Mouse (Mus musculus) heart, embryonic 15.5 days (tissue): Measurements from ENCODE around the gene Slc6a6. TPM values are rescaled to one million over a fixed set of nuclear protein-coding genes. Genes with fewer than 3 reads are reported as not detected.

Experiments
- ATAC-seq: fragments of 200-750 bp; cut with Nextera tagmentation; replicated peaks from 2 replicates; pipeline ENCODE4 v1.8.0; 2017; ENCODE audit warnings: low read depth, moderate TSS enrichment; ENCODE audit not compliant: insufficient number of reproducible peaks, insufficient read depth, low FRiP score
- H3K27ac ChIP-seq: fragments of 300-500 bp; sonication (generic); 2 replicates; pipeline ENCODE4 v1.5.1; 2015; ENCODE audit warnings: mild to moderate bottlenecking, inconsistent platforms
- H3K27me3 ChIP-seq: fragments of 300-500 bp; sonication (generic); 2 replicates; pipeline ENCODE4 v1.6.1; 2015; ENCODE audit warnings: inconsistent platforms
- H3K36me3 ChIP-seq: fragments of 300-500 bp; sonication (generic); 2 replicates; pipeline ENCODE4 v1.6.1; 2015; ENCODE audit warnings: mild to moderate bottlenecking, inconsistent platforms
- H3K4me1 ChIP-seq: fragments of 300-500 bp; sonication (generic); replicated peaks from 2 replicates; pipeline ENCODE4 v1.6.1; 2015; ENCODE audit warnings: inconsistent platforms
- H3K4me2 ChIP-seq: fragments of 300-500 bp; sonication (generic); 2 replicates; pipeline ENCODE4 v1.6.1; 2015; ENCODE audit warnings: inconsistent platforms, mild to moderate bottlenecking, moderate library complexity
- H3K4me3 ChIP-seq: fragments of 300-500 bp; sonication (generic); 2 replicates; pipeline ENCODE4 v1.5.1; 2015; ENCODE audit warnings: mild to moderate bottlenecking, inconsistent platforms
- H3K9ac ChIP-seq: fragments of 300-500 bp; sonication (generic); 2 replicates; pipeline ENCODE4 v1.6.1; 2015; ENCODE audit warnings: mild to moderate bottlenecking, inconsistent platforms
- H3K9me3 ChIP-seq: fragments of 300-500 bp; sonication (generic); replicated peaks from 2 replicates; pipeline ENCODE4 v1.6.1; 2016; ENCODE audit warnings: inconsistent platforms
- WGBS: fragments of 180-500 bp; shearing (Covaris S2); methylation state at CpG from one replicate; pipeline ENCODE4 v1.1.7; 2015; ENCODE audit warnings: mixed read lengths; 5-methylcytosine and 5-hydroxymethylcytosine counted together
- polyA plus RNA-seq: library from polyadenylated mRNA; unstranded; fragments of >200 nt; fragmentation: Nextera tagmentation; extraction: Ambion mirVana; gene quantifications from 2 replicates; pipeline ENCODE4 v1.2.1, GENCODE M21; 2015

Slc6a6 gene
- polyA plus RNA-seq, 1 experiment from 2014 or later: 72.5 TPM

DNA sequence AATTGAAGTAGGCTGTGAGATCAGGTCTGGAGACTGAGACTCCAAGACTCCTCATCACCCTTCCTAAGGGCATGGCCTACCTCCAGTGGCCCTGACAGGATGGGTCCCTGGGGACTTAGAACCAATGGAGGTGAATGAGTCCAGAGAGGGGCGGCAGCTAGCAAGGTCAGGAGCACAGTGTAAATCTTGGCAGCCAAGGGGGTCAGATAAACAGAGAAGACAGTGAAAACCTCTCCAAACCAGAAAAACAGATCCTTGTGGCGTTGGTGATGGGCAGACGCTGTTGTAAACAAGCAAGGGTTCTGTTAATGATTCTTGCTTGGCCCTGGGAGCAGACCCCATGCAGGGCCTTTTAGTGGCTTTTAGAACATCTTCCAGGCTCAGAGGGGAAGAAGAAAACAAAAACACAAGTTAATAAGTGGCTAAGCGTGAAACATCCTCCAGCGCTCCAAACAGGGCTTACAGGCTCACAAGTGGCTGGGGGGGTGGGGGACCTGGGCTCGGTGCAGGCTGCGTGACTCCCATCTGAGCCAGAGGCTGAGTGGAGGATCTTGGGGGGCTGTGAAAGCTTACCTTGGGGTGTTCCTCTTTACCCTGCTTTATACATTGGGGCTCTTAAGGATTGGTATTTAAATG lies 62.2 kb downstream of the Slc6a6 start:
- Histone ChIP-seq H3K4me3 (no peak overlapping the region), H3K36me3 (peaks cover 42% of the 10 kb centered on the region), H3K27ac (no peak overlapping the region), H3K9me3 (no peaks in the 10 kb centered on the region), H3K4me2 (no peak overlapping the region), H3K4me1 (no peaks in the 10 kb centered on the region), H3K27me3 (no peaks in the 10 kb centered on the region), H3K9ac (no peak overlapping the region)
- 83% methylated on average over 7 of the region's 7 CpGs for WGBS
- ATAC-seq: no peak

DNA sequence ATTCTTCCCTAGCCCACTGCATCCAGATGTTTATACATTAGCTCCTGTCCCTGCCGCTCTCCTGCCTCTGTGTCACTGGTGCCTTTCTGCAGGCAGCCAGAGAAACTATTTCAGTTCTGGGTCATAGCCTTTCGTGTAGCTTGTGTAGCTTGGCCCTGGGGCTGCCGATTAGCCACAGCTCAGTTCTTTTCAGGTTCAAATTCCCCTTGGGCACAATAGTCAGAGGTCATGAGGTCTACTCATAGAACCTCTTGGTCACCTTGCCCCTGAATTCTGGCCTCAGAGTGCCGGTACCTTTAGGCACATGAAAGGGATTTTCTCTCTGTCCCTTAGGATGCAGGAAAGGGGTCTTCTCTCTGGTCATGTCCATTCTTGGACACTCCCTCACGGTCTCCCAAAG lies 62.9 kb downstream of the Slc6a6 start:
- H3K9me3 ChIP-seq: no peaks in the 10 kb centered on the region
- H3K9ac ChIP-seq: no peak overlapping the region
- H3K4me3 ChIP-seq: no peak overlapping the region
- no peaks in the 10 kb centered on the region for H3K27me3 ChIP-seq
- 86% methylated on average over 5 of the region's 5 CpGs for WGBS
- H3K27ac ChIP-seq: no peak overlapping the region
- H3K4me1 ChIP-seq: peaks cover 2% of the 10 kb centered on the region; the same call in 1 of the 2 replicates
- peaks cover 42% of the 10 kb centered on the region for H3K36me3 ChIP-seq
- no peak overlapping the region for H3K4me2 ChIP-seq
- no peak for ATAC-seq

DNA sequence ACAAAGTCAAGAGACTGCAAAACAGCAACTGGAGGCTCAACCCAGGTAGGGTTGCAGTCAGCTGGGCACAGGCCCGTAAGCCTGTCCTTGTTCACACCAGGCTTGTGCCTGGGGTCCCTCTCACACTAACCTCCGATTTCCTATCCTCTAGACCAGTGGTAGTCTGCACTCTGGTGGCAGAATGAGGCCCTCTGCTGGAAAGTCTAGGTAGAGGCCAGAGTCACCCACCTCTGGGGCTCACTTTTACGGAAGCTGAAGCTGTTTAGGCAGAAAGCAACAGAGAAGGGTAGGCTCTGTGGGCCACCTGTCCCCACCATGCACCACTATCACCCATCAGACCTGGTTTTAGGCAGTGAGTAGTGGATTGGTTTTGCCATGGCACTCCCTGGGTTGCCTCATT lies 67.1 kb downstream of the Slc6a6 start:
- no peak overlapping the region for H3K4me2 ChIP-seq
- H3K4me1 ChIP-seq: peaks cover 17% of the 10 kb centered on the region
- H3K27ac ChIP-seq: no peak overlapping the region
- no peaks in the 10 kb centered on the region for H3K9me3 ChIP-seq
- WGBS: 71% methylated on average over 3 of the region's 3 CpGs
- no peak for ATAC-seq
- H3K36me3 ChIP-seq: peaks cover 36% of the 10 kb centered on the region
- H3K9ac ChIP-seq: no peak overlapping the region
- no peak overlapping the region for H3K4me3 ChIP-seq
- H3K27me3 ChIP-seq: no peaks in the 10 kb centered on the region

DNA sequence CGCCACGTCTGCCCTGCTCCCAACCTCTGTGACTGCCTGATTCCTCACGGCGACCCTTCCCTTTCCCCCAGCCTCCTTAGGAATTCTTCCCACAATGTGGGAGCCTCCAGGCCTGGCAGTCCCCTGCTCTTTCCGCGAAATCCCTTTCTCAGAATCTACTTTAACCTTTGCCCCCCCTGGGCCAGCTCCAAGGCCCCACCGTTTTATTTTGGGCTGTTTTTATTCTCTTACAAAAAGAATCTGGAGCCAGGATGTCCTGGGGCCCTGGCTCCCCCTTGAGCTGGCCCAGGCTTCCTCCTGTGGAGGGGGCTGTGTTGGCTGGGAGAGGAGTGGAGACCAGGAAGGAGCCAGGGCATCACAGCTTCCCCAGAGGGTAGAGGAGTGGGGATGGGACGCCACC lies 69.0 kb downstream of the Slc6a6 start:
- H3K9me3 ChIP-seq: no peaks in the 10 kb centered on the region
- H3K36me3 ChIP-seq: peaks cover 34% of the 10 kb centered on the region
- peaks cover 17% of the 10 kb centered on the region for H3K4me1 ChIP-seq
- no peak overlapping the region for H3K4me3 ChIP-seq
- ATAC-seq: peak; percentile 63
- no peaks in the 10 kb centered on the region for H3K27me3 ChIP-seq
- 51% methylated on average over 8 of the region's 8 CpGs for WGBS
- no peak overlapping the region for H3K9ac ChIP-seq
- peak overlapping the region; percentile 35; the same call in 1 of the 2 replicates for H3K27ac ChIP-seq
- no peak overlapping the region for H3K4me2 ChIP-seq

DNA sequence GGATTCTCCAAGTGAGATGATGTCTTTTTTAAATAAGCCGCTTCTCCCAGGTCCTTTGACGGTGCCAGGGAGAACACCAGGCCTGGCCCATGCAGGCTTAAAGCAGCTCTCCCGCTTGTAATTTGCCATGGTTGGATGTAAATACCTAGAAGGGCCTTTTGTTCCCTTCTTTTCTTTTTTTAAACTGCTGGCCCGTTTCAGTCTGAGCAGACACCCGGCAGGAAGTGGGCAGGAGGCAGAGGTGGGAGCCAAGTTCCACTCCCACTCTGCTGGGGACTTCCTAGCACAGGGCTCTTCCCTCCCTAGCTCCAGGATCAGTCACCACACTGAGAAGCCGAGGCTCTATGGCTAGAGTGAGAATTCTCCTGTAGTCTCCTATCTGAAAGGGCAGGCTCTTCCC lies 70.2 kb downstream of the Slc6a6 start:
- Histone ChIP-seq H3K4me1 (peaks cover 17% of the 10 kb centered on the region), H3K9ac (no peak overlapping the region), H3K27ac (peak overlapping the region; percentile 35), H3K36me3 (peaks cover 26% of the 10 kb centered on the region), H3K4me3 (no peak overlapping the region), H3K9me3 (no peaks in the 10 kb centered on the region), H3K4me2 (no peak overlapping the region), H3K27me3 (no peaks in the 10 kb centered on the region)
- ATAC-seq: no peak
- 58% methylated on average over 6 of the region's 6 CpGs for WGBS

DNA sequence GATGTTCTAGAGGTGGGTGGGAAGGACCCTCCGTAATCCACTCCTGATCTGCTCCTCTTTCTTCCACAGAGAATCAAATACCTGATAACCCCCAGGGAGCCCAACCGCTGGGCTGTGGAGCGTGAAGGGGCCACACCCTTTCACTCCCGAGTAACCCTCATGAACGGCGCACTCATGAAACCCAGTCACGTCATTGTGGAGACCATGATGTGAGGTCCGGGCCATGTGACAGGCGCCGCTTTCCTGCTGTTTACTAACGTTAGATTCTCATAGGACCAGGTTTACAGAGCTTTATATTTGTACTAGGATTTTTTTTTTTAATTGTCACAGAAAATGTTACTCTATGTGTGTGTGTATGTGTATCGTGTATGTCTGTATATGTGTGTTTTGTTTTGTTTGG lies 71.0 kb downstream of the Slc6a6 start:
- Histone ChIP-seq H3K27me3 (no peaks in the 10 kb centered on the region), H3K4me2 (no peak overlapping the region), H3K4me1 (peaks cover 17% of the 10 kb centered on the region), H3K27ac (0 out of 2 replicates have a peak overlapping the region, but pooled peaks have one; percentile 35), H3K9ac (no peak overlapping the region), H3K9me3 (no peaks in the 10 kb centered on the region), H3K4me3 (no peak overlapping the region), H3K36me3 (peaks cover 27% of the 10 kb centered on the region)
- no peak for ATAC-seq
- 83% methylated on average over 12 of the region's 12 CpGs for WGBS

DNA sequence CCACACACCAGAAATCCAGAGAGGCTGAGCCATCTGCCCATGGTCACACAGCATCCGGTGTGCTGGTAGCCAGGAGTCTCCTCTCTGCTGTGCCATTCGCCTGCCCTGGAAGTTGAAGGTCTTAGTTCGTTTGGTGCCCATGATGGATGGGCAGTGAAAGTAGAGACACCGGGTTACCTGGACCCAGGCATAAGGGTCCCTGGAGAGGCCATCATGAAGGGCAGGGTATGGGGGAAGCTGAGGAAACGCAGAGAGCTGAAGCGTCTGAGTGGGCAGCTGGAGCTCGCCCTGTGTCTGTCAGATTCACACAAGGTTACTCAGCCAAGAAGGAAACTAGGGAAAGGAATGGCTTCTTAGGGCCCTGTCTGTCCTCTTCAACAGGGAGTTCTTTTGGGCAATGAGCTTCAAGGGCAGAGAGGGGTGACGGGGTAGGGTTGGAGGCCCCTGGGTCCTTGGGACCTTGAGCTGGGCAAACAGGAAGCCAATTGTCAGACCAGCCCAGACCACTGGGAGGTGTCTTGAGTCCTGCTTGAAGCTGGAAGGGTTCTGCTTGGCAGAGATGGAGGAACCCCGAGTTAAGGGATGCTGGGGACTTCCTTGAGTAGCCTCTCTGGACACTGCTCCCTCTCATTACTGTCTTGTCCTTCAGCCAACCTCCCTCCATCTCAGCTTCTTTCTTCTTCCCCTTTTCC lies 78.3 kb downstream of the Slc6a6 start:
- Histone ChIP-seq H3K9me3 (no peaks in the 10 kb centered on the region), H3K27ac (no peak overlapping the region), H3K27me3 (no peaks in the 10 kb centered on the region), H3K9ac (no peak overlapping the region), H3K4me2 (no peak overlapping the region), H3K4me3 (no peak overlapping the region), H3K4me1 (no peaks in the 10 kb centered on the region), H3K36me3 (peaks cover 27% of the 10 kb centered on the region; the same call in 1 of the 2 replicates)
- WGBS: 74% methylated on average over 9 of the region's 9 CpGs
- no peak for ATAC-seq

DNA sequence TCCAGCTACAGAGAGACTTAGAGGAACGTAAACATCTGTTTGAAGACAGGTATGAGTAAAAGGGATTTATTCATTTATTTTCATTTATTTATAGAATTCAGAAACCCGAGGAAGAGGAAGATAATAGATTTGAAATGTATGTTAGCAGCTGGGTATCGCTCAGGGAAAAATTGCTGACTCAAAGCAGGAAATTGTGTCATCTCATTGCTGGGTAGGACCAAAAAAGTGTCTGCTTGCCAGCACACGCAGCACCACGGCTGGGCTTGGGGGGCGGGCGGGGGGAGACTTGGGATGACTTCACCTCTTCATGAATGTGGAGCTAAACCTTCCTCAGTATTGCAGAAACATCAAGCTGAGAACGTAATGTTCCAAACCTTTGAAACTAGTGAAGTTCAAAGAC lies 83.7 kb downstream of the Slc6a6 start:
- ATAC-seq: no peak
- Histone ChIP-seq H3K9ac (no peak overlapping the region), H3K4me2 (no peak overlapping the region), H3K27ac (no peak overlapping the region), H3K27me3 (no peaks in the 10 kb centered on the region), H3K9me3 (no peaks in the 10 kb centered on the region; the same call in 1 of the 2 replicates), H3K36me3 (peaks cover 33% of the 10 kb centered on the region; the same call in 1 of the 2 replicates), H3K4me3 (no peak overlapping the region), H3K4me1 (no peaks in the 10 kb centered on the region)
- WGBS: 64% methylated on average over 8 of the region's 8 CpGs

DNA sequence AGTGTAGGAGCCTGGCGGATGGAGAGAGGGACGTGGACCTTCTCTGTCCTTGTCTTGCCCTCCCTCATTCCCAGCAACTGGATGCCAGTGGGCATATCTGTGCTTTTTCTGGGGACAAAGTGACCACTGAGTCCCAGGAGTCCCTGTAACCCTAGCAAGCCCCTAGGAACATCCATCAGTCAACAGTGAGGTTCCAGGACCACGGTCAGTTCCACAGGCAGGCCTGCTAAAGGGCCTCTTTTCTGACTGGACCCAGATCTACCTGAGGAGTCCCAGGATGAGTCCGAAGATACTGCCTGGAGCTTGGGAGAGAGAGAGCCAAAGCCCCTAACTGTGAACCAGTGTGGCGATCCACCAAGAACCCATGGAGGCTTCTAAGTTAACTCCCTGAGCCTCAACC lies 90.1 kb downstream of the Slc6a6 start:
- peaks cover 35% of the 10 kb centered on the region; the same call in 1 of the 2 replicates for H3K36me3 ChIP-seq
- 0 out of 2 replicates have a peak, but pooled peaks cover 2% of the 10 kb centered on the region for H3K27me3 ChIP-seq
- no peak overlapping the region for H3K4me2 ChIP-seq
- H3K9me3 ChIP-seq: no peaks in the 10 kb centered on the region; the same call in 1 of the 2 replicates
- H3K9ac ChIP-seq: no peak overlapping the region
- no peak for ATAC-seq
- no peaks in the 10 kb centered on the region for H3K4me1 ChIP-seq
- H3K27ac ChIP-seq: no peak overlapping the region
- no peak overlapping the region for H3K4me3 ChIP-seq
- WGBS: 68% methylated on average over 5 of the region's 5 CpGs

DNA sequence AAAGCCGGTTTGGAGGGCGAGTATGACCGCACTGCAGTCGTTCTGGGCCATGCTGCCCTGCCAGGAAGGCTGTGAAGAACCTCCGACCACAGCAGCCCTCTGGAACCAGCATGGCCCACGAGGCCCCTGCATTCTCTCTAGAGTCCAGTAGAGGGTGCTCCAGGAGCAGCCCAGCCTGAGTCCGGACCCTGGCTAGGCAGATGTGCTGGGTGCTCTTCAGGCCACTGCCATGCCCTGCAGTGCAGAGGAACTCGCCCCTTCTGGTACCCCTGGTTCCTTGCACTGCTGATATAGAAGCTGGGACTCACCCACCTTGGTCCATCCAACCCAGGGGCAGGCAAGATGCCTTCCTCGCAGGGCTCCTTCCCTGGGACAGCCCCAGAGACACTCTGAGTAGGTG lies 92.7 kb downstream of the Slc6a6 start:
- Histone ChIP-seq H3K36me3 (peaks cover 31% of the 10 kb centered on the region; the same call in 1 of the 2 replicates), H3K9me3 (no peaks in the 10 kb centered on the region), H3K4me1 (no peaks in the 10 kb centered on the region), H3K27me3 (0 out of 2 replicates have a peak, but pooled peaks cover 2% of the 10 kb centered on the region), H3K4me3 (no peak overlapping the region), H3K9ac (no peak overlapping the region), H3K4me2 (no peak overlapping the region), H3K27ac (no peak overlapping the region)
- peak; percentile 64 for ATAC-seq
- WGBS: 15% methylated on average over 9 of the region's 9 CpGs

DNA sequence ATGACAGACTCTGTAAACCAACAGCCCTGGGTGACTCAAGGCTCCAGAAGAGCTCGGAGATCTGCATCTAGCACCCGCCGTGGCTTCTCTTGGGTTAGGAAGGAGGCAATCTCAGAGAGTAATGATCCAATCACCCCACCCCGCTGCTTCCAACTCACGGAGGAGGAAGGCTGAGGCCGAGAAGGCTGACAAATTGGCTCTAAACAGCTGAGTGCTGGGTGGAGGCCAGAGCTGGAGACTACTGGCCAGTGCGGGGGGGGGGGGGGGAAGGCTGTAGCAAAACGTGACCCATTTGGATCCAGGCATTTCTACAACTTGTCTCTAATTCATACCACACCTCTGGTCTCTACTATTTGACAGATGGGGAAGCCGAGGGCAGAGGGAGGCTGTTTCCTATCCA lies 95.4 kb downstream of the Slc6a6 start:
- H3K4me2 ChIP-seq: no peak overlapping the region
- H3K4me1 ChIP-seq: no peaks in the 10 kb centered on the region
- H3K27ac ChIP-seq: no peak overlapping the region
- 0 out of 2 replicates have a peak, but pooled peaks cover 2% of the 10 kb centered on the region for H3K27me3 ChIP-seq
- no peaks in the 10 kb centered on the region for H3K9me3 ChIP-seq
- no peak overlapping the region for H3K4me3 ChIP-seq
- WGBS: 61% methylated on average over 8 of the region's 9 CpGs
- no peak overlapping the region for H3K9ac ChIP-seq
- ATAC-seq: no peak
- peaks cover 16% of the 10 kb centered on the region; the same call in 1 of the 2 replicates for H3K36me3 ChIP-seq
